Mouse (Mus musculus) hindbrain, embryonic 15.5 days (tissue): ENCODE data around the gene Ppp1r9b. TPM values are rescaled to one million over a fixed set of nuclear protein-coding genes. Genes with fewer than 3 reads are reported as not detected.

ENCODE experiments used
- ATAC-seq: fragments of 200-750 bp; cut with Nextera tagmentation; 2 replicates; pipeline ENCODE4 v1.8.0; 2017; ENCODE audit warnings: low read depth, moderate number of reproducible peaks, moderate TSS enrichment; ENCODE audit not compliant: low FRiP score
- H3K27ac ChIP-seq: fragments of 300-500 bp; sonication (generic); replicated peaks from 2 replicates; pipeline ENCODE4 v1.5.1; 2015; ENCODE audit warnings: mild to moderate bottlenecking, inconsistent platforms
- H3K27me3 ChIP-seq: fragments of 300-500 bp; sonication (generic); 2 replicates; pipeline ENCODE4 v1.6.1; 2015; ENCODE audit warnings: control low read depth, inconsistent platforms
- H3K36me3 ChIP-seq: fragments of 300-500 bp; sonication (generic); 2 replicates; pipeline ENCODE4 v1.6.1; 2015; ENCODE audit warnings: control low read depth, inconsistent platforms
- H3K4me1 ChIP-seq: fragments of 300-500 bp; sonication (generic); replicated peaks from 2 replicates; pipeline ENCODE4 v1.6.1; 2015; ENCODE audit warnings: control low read depth, inconsistent platforms
- H3K4me2 ChIP-seq: fragments of 300-500 bp; sonication (generic); 2 replicates; pipeline ENCODE4 v1.6.1; 2015; ENCODE audit warnings: moderate library complexity, mild to moderate bottlenecking, inconsistent platforms
- H3K4me3 ChIP-seq: fragments of 300-500 bp; sonication (generic); 2 replicates; pipeline ENCODE4 v1.5.1; 2015; ENCODE audit warnings: mild to moderate bottlenecking, inconsistent platforms
- H3K9ac ChIP-seq: fragments of 300-500 bp; sonication (generic); 2 replicates; pipeline ENCODE4 v1.6.1; 2015; ENCODE audit warnings: inconsistent platforms
- H3K9me3 ChIP-seq: fragments of 300-500 bp; sonication (generic); 2 replicates; pipeline ENCODE4 v1.6.1; 2016; ENCODE audit warnings: control low read depth, inconsistent platforms
- WGBS: fragments of 180-500 bp; shearing (Covaris S2); methylation state at CpG from one replicate; pipeline ENCODE4 v1.1.7; 2015; 5-methylcytosine and 5-hydroxymethylcytosine counted together
- polyA plus RNA-seq: library from polyadenylated mRNA; unstranded; fragments of >200 nt; fragmentation: Nextera tagmentation; extraction: Ambion mirVana; gene quantifications from 2 replicates; pipeline ENCODE4 v1.2.1, GENCODE M21; 2015

The Ppp1r9b gene
- polyA plus RNA-seq, 1 experiment from 2014 or later: 21.4 TPM

GRCm38 (mm10) chr11:95027850-95028470, 37.1 kb downstream of the Ppp1r9b start:
- Histone ChIP-seq H3K4me1 (peaks cover 25% of the 10 kb centered on the region), H3K4me3 (no peak overlapping the region), H3K4me2 (no peak overlapping the region), H3K9me3 (no peaks in the 10 kb centered on the region), H3K9ac (no peak overlapping the region), H3K27ac (0 out of 2 replicates have a peak overlapping the region, but pooled peaks have one; percentile 35), H3K27me3 (no peaks in the 10 kb centered on the region), H3K36me3 (peaks cover 25% of the 10 kb centered on the region)
- ATAC-seq: no peak
- WGBS: 36% methylated on average over 13 of the region's 13 CpGs

DNA sequence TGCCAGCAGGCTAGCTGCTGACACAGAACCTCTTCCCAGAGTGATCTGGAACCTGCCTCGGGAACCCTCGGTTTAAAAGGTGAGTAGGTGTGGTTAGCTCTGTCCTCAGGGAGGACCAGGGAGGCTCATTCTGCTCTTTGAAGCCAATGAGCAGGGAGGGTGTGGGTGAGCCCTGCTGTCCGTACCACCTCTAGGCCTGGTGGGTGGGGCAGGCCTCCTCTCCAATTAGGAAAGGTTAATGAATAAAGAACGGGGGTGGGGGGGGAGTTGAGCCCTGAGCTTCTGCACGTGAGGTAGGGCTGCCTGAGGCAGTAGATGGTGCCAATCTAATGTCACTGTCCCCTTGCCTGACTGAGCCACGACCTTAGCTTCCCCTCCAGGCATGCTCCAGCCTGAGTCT, 42.1 kb downstream of the Ppp1r9b start:
- Histone ChIP-seq H3K9me3 (no peaks in the 10 kb centered on the region), H3K36me3 (no peaks in the 10 kb centered on the region; the same call in 1 of the 2 replicates)

DNA sequence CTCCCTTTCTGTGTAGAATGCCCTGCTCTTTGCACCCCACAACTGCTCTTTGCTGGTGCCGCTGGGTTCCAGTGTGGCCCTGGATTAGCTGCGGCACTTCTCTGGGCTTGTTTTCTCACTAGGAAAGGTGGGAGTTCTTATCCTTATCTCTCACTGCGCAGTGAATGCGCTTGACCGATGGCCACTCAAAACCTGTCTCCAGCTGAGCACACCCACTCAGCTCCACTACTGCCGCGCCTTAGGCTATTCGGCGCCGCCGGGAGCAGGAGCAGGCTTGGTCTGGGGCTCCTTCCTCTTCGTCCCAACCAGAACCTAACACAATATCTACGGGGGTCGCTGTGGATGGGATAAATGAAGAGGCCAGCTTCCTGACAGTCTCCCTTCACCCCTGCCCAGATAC, 42.8 kb downstream of the Ppp1r9b start:
- no peak overlapping the region for H3K4me2 ChIP-seq
- no peaks in the 10 kb centered on the region for H3K27me3 ChIP-seq
- no peaks in the 10 kb centered on the region; the same call in 1 of the 2 replicates for H3K36me3 ChIP-seq
- 75% methylated on average over 14 of the region's 14 CpGs for WGBS
- ATAC-seq: no peak
- no peak overlapping the region for H3K27ac ChIP-seq
- H3K9ac ChIP-seq: no peak overlapping the region
- H3K4me1 ChIP-seq: no peaks in the 10 kb centered on the region
- no peak overlapping the region for H3K4me3 ChIP-seq
- H3K9me3 ChIP-seq: no peaks in the 10 kb centered on the region

More for the DNA sequence above, 42.1 kb downstream of the Ppp1r9b start:
- Histone ChIP-seq H3K27me3 (no peaks in the 10 kb centered on the region), H3K4me3 (no peak overlapping the region), H3K27ac (no peak overlapping the region), H3K4me1 (peaks cover 5% of the 10 kb centered on the region), H3K4me2 (no peak overlapping the region), H3K9ac (no peak overlapping the region)
- 39% methylated on average over 6 of the region's 6 CpGs for WGBS
- no peak for ATAC-seq

- WGBS: 67% methylated on average over 10 of the region's 10 CpGs
- Histone ChIP-seq H3K9ac (no peak overlapping the region), H3K4me2 (no peak overlapping the region), H3K4me3 (no peak overlapping the region), H3K4me1 (peaks cover 4% of the 10 kb centered on the region), H3K9me3 (no peaks in the 10 kb centered on the region), H3K36me3 (no peaks in the 10 kb centered on the region; the same call in 1 of the 2 replicates), H3K27me3 (no peaks in the 10 kb centered on the region), H3K27ac (no peak overlapping the region)
- no peak for ATAC-seq
Measured at GRCm38 (mm10) chr11:95034902-95035301, 44.1 kb downstream of the Ppp1r9b start.

DNA sequence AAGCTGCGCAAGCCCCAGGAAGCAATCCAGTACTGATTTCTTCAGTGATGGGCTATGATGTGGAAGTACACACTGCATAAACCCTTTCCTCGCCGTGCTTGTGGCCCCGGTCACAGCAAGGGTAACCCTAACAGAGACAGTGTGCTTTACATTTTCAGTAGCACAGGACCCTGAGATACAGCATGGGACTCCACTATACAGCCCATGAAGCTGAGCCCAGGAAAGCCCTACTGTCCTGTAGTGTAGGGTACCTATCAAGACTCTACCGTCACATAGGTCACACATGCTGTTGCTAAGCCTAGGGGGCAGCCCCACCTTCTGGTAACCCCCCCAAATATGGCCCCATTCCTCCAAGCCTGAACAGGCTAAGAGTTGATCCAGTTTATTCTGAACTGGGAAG, 45.7 kb downstream of the Ppp1r9b start:
- no peak overlapping the region for H3K9ac ChIP-seq
- ATAC-seq: no peak
- no peaks in the 10 kb centered on the region for H3K9me3 ChIP-seq
- H3K36me3 ChIP-seq: no peaks in the 10 kb centered on the region; the same call in 1 of the 2 replicates
- no peaks in the 10 kb centered on the region for H3K27me3 ChIP-seq
- H3K4me1 ChIP-seq: peaks cover 14% of the 10 kb centered on the region
- H3K4me3 ChIP-seq: no peak overlapping the region
- WGBS: 97% methylated on average over 5 of the region's 5 CpGs
- H3K27ac ChIP-seq: no peak overlapping the region
- no peak overlapping the region for H3K4me2 ChIP-seq

- no peaks in the 10 kb centered on the region for H3K9me3 ChIP-seq
- H3K4me3 ChIP-seq: no peak overlapping the region
- H3K27me3 ChIP-seq: no peaks in the 10 kb centered on the region
- H3K27ac ChIP-seq: 0 out of 2 replicates have a peak overlapping the region, but pooled peaks have one; percentile 14
- no peaks in the 10 kb centered on the region; the same call in 1 of the 2 replicates for H3K36me3 ChIP-seq
- 31% methylated on average over 6 of the region's 6 CpGs for WGBS
- no peak for ATAC-seq
- H3K9ac ChIP-seq: no peak overlapping the region
- H3K4me2 ChIP-seq: no peak overlapping the region
- peaks cover 22% of the 10 kb centered on the region for H3K4me1 ChIP-seq
Measured at GRCm38 (mm10) chr11:95037306-95037705, 46.5 kb downstream of the Ppp1r9b start.

DNA sequence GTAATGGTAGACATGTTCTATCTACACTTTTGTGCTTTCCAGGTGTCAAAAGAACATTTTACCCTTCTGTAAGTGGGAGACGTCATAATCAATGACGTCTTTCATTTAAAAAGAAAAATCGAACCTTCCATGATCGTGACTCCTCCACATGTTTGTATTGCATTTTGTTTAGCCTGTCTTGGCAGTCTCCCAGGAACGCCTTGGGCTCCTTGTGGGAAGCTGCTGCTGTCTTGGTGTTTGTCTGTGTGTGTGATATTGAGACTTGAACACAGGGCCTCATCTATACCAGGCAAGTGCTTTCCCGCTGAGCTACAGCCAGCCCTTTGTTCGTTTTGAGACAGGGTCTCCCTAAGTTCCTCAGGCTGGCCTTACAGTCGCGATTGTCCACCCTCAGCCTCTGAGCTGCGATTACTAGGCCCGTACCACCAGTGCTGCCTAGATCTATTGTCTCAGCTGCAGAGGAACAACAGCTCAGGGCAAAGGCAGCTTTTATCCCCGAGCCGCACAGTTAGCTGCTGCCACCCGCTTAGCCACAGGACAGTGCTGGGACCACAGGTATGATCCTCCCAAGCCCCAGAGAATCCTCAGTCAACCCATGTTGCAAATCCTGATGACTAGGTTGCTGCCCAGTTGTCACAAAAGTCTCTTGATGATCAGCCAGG, 47.5 kb downstream of the Ppp1r9b start:
- Histone ChIP-seq H3K4me1 (peaks cover 23% of the 10 kb centered on the region), H3K27me3 (no peaks in the 10 kb centered on the region), H3K4me2 (no peak overlapping the region), H3K9ac (no peak overlapping the region), H3K36me3 (no peaks in the 10 kb centered on the region; the same call in 1 of the 2 replicates), H3K4me3 (no peak overlapping the region), H3K9me3 (no peaks in the 10 kb centered on the region), H3K27ac (no peak overlapping the region)
- ATAC-seq: no peak
- 68% methylated on average over 14 of the region's 14 CpGs for WGBS

DNA sequence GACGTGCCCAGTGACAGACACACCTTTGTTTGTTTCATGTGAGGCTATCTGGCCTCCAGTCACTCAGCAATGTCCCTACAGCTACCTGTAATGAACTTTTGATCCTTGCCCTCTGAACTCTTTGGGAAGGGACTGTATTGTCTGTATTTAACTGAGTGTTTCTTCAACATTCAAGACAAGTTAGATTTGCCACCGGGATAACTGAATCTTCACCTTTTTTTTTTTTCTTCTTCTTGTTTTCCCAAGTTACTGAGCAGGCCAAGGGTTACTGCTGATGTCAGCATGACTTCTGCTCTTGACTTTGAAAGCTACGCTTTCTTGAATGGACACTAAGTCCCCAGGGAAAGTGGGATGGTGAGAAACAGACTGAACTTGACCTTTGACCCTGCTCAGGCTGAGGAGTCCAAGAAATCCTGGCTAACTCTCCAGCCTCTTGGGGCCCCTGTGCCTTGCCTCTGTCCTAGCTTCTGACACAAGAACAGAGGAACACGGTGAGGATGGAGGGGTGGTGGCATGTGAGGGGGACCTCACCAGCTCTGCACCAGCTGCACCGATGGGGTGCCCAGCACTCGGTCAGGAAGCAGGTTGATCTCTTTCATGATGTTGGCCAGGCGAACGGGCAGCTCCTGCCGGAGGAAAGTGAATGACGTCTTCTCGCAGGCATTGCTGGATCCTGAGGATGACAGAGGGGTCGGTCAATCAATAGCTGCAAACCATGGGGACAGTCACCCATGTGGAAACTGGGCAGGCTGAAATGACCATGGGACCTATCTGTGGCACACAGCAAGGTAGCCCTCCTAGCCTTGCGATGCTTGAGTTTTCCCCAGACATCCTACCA, 48.2 kb downstream of the Ppp1r9b start:
- peaks cover 23% of the 10 kb centered on the region for H3K4me1 ChIP-seq
- H3K36me3 ChIP-seq: no peaks in the 10 kb centered on the region; the same call in 1 of the 2 replicates
- H3K4me3 ChIP-seq: no peak overlapping the region
- no peaks in the 10 kb centered on the region for H3K27me3 ChIP-seq
- ATAC-seq: no peak
- no peaks in the 10 kb centered on the region for H3K9me3 ChIP-seq
- WGBS: 83% methylated on average over 13 of the region's 13 CpGs
- no peak overlapping the region for H3K27ac ChIP-seq
- H3K9ac ChIP-seq: no peak overlapping the region
- H3K4me2 ChIP-seq: no peak overlapping the region

DNA sequence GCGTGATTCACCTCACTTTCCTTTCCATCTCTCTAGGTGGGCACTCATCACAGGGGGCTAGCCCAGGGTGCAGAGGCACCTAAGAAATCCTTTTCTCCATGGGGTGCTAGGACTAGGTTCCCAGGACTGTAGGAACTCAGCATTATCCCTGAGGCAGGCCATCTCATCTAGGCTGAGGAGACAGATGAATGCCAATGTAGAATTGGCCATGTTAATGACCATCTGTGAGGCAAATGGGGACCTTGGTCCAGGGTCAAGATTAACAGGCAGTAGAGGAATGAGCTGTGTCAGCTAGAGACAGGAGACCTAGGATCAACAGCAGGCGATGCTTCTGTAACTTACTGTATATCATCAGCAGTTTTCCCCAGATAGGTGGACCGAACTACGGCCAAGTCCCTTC, 48.9 kb downstream of the Ppp1r9b start:
- Histone ChIP-seq H3K4me1 (peaks cover 23% of the 10 kb centered on the region), H3K27ac (no peak overlapping the region), H3K9me3 (no peaks in the 10 kb centered on the region), H3K4me3 (peak overlapping the region; percentile 77; the same call in 1 of the 2 replicates), H3K27me3 (no peaks in the 10 kb centered on the region), H3K4me2 (peak overlapping the region; percentile 92), H3K9ac (0 out of 2 replicates have a peak overlapping the region, but pooled peaks have one; percentile 57), H3K36me3 (peaks cover 5% of the 10 kb centered on the region; the same call in 1 of the 2 replicates)
- ATAC-seq: no peak
- WGBS: 83% methylated on average over 4 of the region's 4 CpGs

DNA sequence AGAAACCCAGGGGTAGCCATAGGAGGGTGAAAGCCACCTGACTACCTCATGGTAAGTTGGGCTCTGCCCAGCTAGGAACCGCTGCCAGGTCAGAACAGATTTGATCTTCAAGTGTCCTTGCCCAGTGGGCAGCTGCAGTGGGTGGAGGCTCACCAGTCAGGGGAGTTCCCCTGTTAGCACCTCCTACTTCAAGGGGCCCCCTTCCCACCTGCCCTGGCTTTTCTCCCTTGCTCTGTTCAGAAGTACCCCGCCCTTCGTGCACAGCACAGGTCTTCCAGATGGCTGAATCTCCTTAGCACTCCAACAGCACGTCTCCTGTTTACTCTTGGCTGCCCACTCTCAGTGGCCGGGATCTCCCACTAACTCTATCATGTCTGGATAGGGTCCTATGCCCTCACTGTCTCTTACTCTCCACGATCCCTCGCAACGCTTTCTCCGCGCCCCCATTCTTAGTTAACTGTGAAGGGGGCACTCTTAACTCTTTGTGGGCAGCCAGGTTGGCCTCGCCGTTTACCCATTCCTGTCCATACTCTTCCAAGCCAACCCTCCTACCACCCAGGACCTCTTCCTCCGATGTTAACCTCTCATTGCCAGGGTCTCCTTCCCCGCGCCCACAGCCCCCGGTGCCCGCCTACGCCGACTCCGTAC, 49.8 kb downstream of the Ppp1r9b start:
- peaks cover 23% of the 10 kb centered on the region for H3K4me1 ChIP-seq
- peaks cover 5% of the 10 kb centered on the region; the same call in 1 of the 2 replicates for H3K36me3 ChIP-seq
- 1% methylated on average over 20 of the region's 20 CpGs for WGBS
- H3K4me3 ChIP-seq: peak overlapping the region; percentile 77
- H3K4me2 ChIP-seq: peak overlapping the region; percentile 92
- peak overlapping the region; percentile 70 for H3K27ac ChIP-seq
- peak overlapping the region; percentile 57 for H3K9ac ChIP-seq
- ATAC-seq: peak; percentile 23
- no peaks in the 10 kb centered on the region for H3K27me3 ChIP-seq
- H3K9me3 ChIP-seq: no peaks in the 10 kb centered on the region

DNA sequence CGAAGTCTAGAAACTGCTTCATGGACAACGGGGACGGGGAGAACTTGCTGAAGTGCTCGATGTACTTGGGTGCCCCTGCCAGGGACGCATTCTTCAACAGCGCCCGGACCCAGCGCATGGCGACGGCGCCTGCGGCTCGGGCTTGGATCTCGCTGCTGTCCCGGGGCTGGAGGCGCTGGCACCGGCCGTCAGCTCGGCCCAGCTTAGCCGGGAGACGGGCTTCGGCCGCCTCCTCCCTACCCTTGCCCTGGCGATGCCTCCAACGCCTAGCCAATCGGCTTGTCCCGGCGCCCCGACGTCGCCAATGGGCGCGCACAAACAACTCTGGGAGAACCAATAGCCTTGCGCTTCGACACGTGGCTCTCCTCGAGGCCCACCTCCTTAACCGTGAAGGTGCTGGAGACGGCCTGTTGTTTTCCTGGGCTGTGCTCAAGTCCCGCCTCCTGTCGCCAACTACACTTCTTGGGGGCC, 50.3 kb downstream of the Ppp1r9b start, which contains the start of gene Pdk2:
TSS of gene Pdk2 (minus strand) at position 216 of the 471 bp plus-strand sequence.
- Histone ChIP-seq H3K9ac (peak within 1 kb of the TSS; percentile 57), H3K4me2 (peak within 1 kb of the TSS; percentile 92), H3K36me3 (peaks cover 8% of the 10 kb centered on the region; the same call in 1 of the 2 replicates), H3K9me3 (no peaks in the 10 kb centered on the region), H3K4me3 (peak within 1 kb of the TSS; percentile 77), H3K27ac (peak within 1 kb of the TSS; percentile 70), H3K4me1 (peaks cover 23% of the 10 kb centered on the region), H3K27me3 (no peaks in the 10 kb centered on the region)
- peak; percentile 98 for ATAC-seq
- WGBS: 0% methylated on average over 41 of the region's 41 CpGs
